Mouse (Mus musculus): ENCODE data around the gene Slc30a7. TPM values are rescaled to one million over a fixed set of nuclear protein-coding genes. Genes with fewer than 3 reads are reported as not detected.
A peak's percentile ranks its signal among the peaks of the same experiment; 100 is the strongest.
"Not testable (repeated sequence)": the region's sequence is repeated elsewhere in the genome, so short reads cannot be mapped to it uniquely, and the experiment has no call there.

Gene Slc30a7
- total RNA-seq, 4 experiments from 2014 or later: 10.0 to 17.4 (median 10.9) TPM

DNA sequence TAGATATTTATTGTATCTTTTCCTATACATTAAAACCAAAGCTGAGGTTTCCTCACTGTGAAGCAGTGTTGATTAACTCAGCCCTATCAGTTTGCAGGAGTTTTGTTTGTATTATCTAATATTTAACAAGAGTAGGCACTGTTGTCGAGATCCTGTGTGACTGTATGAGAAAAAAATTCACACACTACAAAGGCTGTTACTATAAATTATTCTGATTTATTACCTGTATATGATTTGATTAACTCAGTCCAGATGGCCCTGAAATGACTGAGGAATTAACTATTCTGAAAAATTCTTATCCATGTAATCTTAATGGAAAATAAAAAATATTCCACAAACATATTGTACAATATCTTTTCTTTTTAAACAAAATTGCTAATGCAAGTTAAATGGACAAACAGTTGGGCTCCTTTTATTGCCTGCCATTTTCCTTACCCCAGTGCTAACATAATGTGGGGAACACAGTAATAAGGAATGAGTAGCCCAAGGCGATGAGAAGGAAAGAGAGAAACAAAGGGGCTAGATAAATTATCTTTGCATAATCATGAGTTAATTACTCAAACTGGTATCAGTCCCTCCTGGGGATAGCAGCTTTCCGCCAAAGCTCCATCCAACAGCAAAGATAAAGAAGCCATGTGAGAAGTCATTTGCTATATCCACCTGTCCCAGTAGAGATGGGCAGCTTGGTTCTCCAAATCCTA is 57.8 kb downstream of the Slc30a7 start:
- DNase-seq (ENCODE audit: low spot score): no peak

DNA sequence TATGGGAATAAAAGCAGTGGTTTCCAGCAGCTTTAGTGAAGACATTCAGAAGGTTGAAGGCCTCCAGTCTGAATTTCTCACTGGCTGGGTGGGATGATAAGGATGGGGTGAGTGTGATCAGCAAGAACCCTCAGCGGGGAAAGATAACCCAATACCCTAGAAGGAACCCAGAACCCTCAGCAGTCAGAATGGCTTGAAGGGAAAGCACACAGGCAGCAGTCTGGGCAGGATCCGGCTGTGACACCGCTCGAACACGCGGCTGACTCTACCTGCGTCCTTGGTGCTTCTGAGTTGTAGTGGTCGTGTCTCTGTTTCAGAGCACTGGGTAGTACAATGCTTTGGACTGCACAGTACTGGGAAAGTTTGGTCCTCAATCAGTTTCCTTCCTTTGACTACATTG is 60.9 kb downstream of the Slc30a7 start:
- DNase-seq (ENCODE audit: low spot score): no peak

DNA sequence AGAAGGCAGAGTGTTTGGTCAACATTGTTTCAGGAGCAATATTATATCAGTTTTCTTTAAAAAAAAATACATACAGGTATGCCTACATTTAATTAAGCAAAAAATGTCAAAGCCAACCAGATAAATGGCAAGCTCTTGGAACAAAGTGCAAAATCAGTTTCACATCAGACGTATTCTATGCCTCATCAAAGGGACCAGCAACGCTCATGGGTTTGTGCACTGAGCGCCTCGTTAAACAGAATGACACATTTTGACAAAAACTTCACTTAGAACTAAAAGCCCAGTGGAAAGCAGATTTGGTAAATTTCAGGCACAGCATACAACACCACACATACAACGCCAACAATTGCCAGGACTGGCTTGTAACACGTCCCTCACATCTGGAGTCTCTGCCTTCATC is 62.8 kb downstream of the Slc30a7 start:
- no peak for DNase-seq (ENCODE audit: low spot score)

DNA sequence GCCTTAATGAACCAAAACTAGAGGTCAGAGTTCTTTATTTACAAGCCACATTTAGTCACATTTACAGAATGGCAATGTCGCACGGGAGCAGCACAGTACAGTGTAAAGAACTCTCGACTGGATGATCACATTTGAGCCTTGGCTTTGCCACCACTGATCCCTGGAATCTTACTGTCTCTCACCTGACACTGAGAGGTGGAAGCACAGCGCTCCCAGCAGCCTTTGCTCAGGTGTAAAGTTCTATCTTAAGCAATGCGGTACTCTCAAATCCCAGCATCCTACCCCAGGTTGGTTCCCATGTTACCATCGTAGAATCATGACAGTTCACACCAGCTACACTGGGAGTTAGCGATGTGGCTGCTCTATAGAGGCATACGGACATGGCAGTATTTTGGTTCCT is 65.7 kb downstream of the Slc30a7 start:
- no peak for DNase-seq (ENCODE audit: low spot score)

DNA sequence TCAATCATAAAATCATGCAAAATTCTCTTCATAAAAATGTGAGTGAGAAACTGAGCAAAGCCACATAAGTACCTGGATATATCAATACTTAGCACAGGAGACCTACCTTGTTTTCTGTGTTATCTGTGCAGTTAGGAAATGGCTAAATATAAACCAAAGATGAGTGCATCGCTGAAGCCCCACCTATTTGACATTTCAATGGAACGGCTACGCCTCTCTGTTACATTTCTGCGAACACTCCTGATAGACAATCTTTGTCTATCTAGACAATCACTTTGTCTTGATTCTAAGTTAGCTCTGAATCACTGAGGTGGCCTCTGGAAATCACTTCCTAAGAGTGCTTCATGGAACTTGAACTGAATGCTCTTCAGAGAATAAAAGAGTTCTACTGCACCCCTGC is 66.7 kb downstream of the Slc30a7 start:
- no peak for DNase-seq (ENCODE audit: low spot score)

DNA sequence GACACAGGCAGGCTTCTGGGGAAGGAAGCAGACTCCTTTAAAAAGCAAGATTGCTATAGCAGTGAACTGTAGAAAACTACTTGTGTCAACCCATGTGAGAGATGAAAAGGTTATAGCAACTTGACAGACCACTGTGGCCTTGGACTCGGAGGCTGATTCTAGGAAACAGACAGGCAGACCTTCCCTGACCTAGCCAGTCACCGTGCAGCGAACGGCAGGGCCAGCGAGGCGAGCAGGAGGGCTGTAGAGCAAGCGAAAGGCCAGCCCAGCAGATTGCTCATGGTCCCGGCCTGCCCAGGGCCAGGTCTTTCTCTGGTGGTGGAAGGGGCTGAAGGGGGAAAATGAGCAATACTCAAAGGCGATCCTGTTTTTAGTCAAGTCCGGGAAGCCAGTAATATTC is 69.4 kb downstream of the Slc30a7 start:
- no peak for DNase-seq (ENCODE audit: low spot score)

DNA sequence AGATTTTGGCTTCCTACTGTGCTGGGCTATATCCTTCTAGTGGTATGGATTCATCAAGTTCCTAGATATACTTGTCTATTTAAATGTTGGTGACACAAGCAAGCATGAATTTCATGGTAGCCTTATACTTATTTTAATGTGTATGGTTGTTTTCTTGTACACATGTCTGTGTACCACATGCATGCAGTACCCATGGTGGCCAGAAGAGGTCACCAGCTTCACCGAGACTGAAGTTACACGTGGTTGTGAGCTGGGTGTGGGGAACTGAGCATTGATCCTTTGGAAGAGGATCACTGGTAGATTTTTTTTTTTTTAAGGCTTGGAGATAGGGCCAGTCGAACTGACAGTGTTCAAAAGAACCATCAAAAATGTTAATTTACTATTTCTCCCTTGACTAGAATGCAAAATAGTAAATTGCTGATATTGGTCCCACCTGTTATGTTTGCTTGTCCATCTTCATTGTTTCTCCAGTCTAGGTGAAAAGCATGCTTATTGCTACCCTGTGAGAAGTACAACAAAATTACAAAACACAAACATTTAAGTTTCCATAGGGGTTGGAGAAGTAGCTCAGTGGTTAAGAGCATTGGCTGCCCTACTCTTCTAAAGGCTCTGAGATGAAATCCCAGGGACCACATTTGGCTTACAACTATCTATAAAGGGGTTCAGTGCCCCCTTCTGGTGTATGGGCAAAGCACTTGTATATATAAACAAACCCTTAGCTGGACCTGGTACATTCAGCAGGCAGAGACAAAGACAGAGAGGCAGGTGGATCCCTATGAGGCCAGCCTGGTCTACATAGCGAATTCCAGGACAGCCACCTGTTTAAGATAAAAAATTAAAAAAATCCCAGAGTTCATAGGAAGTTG is 70.2 kb downstream of the Slc30a7 start:
- peak; percentile 40 for DNase-seq (ENCODE audit: low spot score)

DNA sequence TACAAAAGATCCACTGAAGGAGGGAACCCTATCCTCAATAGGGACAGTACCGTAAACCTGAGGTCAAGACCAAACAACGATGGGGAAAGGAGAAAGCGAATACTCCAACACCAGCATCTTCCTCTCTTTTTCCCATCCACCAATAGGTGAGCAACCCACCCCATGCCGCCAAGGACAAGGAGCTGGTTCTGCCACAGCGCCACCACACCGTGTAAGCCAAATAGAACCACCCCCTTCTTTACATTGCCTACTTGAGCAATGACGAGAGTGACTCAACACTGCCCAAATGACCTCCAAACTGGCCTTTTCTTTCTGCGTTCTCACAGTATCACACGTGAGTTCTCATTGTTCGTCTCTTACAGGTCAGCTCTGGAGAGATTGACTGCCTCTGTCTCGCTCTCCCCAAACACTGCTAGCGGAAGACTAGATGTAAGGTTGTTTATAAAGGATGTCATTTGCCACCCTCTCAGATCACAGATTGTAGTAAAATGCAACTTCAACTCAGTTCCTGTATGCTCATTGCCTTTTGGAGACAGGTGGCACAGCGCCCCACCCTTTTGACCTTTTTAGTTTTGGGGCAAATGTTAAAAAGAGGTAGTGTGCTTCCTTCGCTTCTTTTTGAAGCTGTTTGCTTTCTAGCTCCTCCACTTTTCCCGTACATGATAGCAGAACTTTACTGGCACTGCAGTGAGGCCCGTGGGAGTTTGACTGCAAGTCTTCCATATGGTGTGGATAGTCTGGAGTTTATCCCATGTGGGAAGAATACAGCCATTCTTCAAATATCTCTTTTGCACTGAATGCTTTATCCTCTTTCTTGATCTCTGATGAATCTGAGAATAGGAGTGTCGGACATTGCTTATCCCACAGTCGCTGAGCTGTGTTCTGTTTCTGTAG is 73.7 kb downstream of the Slc30a7 start:
- no peak for DNase-seq (ENCODE audit: low spot score)

DNA sequence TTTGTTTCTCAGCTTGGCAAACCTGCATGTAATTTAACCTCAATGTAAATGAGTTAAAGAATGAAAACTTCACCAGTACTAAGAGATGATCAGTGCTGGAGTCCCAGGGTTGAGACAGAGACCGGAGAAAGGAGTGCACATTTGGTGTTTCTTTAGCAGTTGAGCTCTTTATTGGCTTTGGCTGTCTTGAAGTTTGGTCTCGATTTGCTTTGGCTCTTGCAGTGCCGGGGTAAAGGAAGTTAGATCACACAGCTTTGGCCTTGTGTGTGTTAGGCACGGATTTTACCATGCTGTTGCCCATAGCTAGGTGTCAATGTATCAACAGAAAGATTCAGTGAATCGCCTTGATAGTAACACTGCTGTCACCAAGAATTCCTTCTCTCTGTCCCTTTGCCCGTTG is 75.5 kb downstream of the Slc30a7 start:
- no peak for DNase-seq (ENCODE audit: low spot score)

DNA sequence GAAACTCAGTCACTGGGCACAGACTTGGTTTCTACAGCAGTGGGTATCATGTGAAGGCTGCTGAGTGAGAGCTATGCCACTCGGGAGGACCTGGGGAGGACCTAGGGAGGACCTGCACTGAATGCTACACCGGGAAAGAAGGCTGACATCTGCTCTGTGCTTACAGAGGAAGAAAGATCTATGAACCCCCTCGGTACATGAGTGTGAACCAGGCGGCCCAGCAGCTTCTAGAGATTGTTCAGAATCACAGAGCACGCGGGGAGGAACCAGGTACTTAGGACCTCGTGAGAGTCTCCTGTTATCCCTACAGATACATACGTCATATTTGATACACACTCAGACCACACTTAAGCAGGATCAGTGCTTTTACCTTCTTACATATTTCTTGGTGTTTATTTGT is 80.7 kb downstream of the Slc30a7 start:
- DNase-seq (ENCODE audit: low spot score): no peak

DNA sequence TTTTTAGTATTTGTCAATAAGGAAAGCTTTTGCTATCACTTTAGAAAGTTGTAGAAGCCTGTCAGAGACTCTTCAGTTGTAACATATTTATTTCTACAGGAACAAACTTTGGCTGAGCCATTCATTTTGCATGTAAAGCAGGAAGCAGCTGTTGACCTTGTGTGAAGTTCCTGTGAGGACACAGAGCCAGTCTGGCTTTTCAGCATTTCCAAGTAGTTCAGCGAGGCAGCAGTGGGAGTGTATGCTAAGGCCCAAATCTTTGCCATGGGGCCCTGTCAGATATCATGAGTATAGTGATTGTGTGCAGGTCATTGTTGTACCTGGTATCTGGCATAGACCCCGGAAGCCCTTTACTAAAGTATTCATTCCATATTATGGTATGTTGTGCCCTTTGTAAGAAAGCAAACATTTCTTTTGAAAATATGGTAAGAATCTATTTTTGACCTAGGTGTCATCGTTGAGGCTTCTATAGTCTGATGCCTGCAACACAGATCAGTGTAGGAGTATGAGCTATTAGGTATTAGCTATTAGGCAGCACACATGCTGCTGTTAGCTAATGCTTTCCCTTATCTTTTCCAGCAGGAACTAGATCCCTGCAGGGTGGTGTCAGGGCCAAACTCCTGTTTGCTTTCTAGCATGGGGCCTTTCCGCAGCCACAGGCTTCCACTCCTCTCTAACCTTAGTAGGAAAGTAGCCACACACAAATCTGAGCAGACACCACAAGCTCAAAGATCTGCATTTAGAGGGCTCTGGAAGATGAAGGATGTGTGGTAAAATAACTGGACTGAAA is 82.6 kb downstream of the Slc30a7 start:
- peak; percentile 25 for DNase-seq (ENCODE audit: low spot score)

DNA sequence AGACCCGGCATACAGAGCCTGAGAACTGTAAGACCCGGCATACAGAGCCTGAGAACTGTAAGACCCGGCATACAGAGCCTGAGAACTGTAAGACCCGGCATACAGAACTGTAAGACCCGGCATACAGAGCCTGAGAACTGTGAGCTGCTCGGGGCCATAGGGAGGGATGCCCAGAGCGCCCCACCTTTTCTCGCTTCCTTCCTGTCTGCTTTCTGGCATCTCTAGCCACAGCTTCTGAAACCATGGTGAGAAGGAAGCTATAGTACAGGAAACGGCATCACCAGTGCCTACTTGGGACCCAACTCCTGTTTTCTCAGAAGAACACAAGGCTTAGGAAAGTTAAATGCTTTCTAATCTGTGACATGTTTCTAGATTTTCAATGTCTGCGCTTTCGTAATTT is 99.8 kb downstream of the Slc30a7 start:
- DNase-seq (ENCODE audit: low spot score): not testable (repeated sequence)

DNA sequence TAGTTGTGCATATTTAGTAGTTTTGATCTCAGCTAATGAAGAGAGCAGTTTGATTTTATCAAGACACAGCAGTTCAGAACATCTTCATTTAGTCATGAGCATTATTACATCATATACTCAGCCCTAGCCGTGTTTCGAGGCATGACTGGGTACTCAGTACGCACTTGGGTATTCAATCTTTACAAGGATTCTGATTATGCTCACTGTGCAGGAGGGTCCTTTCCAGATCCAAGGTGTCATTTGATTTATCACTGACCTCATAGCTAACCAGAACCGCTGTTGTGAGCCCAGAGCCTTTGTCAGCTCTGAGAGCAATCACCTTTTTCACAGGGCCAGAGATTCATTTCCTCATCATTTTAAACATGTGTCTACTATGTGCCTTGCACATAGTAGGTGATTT is 101.6 kb downstream of the Slc30a7 start:
- no peak for DNase-seq (ENCODE audit: low spot score)

DNA sequence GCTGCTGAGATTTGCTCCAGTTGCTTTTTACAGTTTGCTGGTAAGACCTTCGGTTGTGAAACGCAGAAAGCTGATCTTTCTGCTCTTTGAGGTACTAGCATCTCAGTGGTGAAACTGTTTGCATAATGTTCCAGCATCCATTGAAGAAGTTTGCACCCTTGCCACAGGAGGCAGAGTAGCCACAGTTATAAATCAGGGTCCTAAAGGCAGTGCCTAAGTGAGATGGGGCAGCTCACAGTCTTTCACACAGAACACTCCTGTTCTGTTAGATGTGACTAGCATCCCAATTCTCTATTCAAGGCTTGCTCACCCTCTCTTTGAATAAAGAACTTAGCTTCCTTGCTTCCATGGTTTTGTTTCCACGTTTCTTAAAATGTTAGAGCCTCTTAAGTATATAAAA is 102.1 kb downstream of the Slc30a7 start:
- DNase-seq (ENCODE audit: low spot score): no peak

DNA sequence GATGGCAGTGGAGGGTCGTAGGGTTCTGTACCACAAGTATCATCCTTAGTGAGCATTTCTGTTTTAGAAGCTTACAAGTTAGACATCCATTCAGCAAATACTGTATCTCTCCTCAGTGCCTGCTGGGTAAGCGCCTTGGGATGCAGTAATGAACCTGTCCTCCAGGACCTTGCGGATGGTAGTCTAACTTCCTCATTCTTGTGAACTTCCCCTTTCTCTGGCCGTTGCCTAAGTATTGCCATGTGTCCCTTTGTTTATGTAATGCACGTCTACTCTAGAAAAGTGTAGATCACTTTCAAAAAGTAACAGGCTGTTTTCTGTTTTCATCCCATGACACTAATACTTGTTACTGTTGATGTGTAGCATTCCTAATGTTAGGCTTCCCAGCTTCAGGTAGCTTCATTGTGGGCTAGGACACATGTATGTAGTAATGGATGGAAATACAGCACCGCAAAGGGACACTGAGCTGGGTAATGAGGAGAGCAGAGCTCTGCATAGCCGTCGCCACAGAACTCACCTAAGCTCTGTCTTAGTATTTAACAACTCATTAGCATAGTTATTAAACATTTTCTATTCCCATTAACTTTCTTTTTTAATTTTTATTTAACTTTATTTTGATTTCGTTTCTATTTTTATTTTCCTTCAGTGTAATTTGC is 104.8 kb downstream of the Slc30a7 start:
- DNase-seq (ENCODE audit: low spot score): no peak

DNA sequence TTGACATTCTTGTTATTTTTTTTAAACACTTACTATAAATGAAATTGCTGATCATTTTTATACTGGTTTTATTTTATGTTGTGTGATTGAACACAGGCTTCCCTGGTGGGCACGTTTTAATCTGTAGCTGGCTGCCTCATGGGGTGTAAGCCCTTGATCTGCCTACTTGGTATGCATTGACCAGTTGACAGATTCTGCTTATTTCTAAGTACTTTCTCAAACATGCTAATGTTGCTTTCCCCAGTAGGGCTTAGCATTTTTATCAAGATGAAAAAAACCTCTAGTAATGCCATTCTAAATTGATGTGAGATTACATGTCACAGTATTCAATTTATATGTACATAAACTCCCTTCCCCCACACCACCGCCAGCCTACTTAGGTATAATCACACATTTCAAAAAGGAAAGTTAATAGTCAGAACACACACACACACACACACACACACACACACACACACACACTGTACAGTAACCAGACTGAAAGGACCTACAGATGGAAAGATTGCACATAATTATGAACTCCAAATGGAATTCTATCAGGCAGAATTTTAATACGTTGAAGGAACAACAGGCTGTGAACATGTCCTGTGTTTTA is 108.8 kb downstream of the Slc30a7 start:
- no peak for DNase-seq (ENCODE audit: low spot score)

DNA sequence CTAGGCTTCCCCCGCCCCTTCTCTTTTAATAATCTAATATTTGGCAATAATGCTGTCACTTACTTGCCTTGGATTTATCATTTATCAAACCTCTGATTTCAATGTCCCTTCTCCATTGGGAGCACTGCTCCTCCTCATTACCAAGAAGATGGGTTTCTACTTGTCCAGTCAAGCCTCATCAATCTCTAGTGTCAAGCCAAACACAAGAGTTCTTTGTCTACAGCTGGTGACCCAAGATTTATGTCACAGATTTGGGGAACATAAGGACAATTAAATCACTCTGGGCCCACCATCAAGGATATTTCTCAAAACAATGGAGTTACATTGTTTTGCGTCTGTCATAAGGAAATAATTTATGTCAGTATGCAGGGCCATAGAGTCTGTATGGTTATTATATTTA is 114.0 kb downstream of the Slc30a7 start:
- DNase-seq (ENCODE audit: low spot score): no peak

DNA sequence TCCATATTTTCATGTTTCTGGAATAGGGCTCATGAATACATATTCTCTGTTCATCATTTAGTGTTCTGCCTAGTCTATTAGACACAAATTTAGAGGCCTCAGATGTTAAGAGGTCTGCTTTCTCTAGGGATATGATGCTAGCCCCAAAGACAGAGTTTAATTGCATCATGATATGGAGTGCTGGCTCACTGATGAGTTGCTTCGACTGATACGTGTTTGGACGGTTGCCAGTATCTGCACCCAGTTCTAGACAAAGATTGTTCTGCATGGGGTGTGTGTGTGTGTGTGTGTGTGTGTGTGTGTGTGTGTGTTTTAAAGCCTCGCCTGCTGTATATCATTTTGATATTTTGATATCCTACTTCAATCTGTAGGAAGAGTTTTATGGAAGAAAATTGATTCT is 114.9 kb downstream of the Slc30a7 start:
- no peak for DNase-seq (ENCODE audit: low spot score)

All from heart, adult 8-10 months (tissue).